Mouse (Mus musculus): ENCODE measurements around the gene Gfi1.

DNA sequence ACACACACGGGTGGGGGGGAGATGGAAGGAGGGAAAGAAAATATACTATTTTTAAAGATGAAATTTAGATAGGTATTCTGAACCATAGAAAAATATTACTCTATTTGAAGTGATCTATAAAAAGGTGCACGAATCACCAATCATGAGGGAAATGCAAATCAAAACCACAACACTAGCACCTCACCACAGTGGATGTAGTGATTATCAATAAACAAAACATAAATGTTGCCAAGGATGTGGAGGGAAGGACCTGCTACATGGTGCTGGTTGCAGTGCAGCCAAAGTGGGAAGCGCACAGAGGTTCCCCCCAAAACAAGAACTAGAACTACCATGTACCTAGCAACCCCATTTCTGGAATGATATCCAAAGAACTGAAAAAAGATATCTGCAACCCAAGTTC, 30.8 kb downstream of the Gfi1 start:
- no peak for TF ChIP-seq CTCF (IDR thresholded peaks at IDR 0.05; ENCODE audit: control insufficient read depth, insufficient read depth, insufficient replicate concordance, low read depth, low read length)
- no peak for TF ChIP-seq POLR2A (IDR thresholded peaks at IDR 0.05; ENCODE audit: control insufficient read depth, low read depth, low read length)
